Mouse (Mus musculus) intestine, postnatal 0 days (tissue): ENCODE data around the gene Gm49711. TPM values are rescaled to one million over a fixed set of nuclear protein-coding genes. Genes with fewer than 3 reads are reported as not detected.

Experiments used
- ATAC-seq: fragments of 200-750 bp; cut with Nextera tagmentation; 2 replicates; pipeline ENCODE4 v1.8.0; 2017; ENCODE audit warnings: mild to moderate bottlenecking, moderate TSS enrichment, moderate library complexity
- H3K27ac ChIP-seq: fragments of 300-500 bp; sonication (generic); 2 replicates; pipeline ENCODE4 v1.5.1; 2014; ENCODE audit warnings: mild to moderate bottlenecking, low read depth, low read length, moderate library complexity
- H3K27me3 ChIP-seq: fragments of 300-500 bp; sonication (generic); replicated peaks from 2 replicates; pipeline ENCODE4 v1.6.1; 2014; ENCODE audit warnings: low read length, mixed read lengths; ENCODE audit not compliant: control insufficient read depth, insufficient read depth
- H3K36me3 ChIP-seq: fragments of 300-500 bp; sonication (generic); 2 replicates; pipeline ENCODE4 v1.6.1; 2014; ENCODE audit warnings: mild to moderate bottlenecking, moderate library complexity; ENCODE audit not compliant: control insufficient read depth, insufficient read depth
- H3K4me1 ChIP-seq: fragments of 300-500 bp; sonication (generic); replicated peaks from 2 replicates; pipeline ENCODE4 v1.6.1; 2014; ENCODE audit warnings: antibody characterized with exemption, low read length, mixed read lengths; ENCODE audit not compliant: control insufficient read depth, insufficient read depth
- H3K4me2 ChIP-seq: fragments of 300-500 bp; sonication (generic); replicated peaks from 2 replicates; pipeline ENCODE4 v1.6.1; 2014; ENCODE audit warnings: low read depth, mild to moderate bottlenecking, moderate library complexity
- H3K4me3 ChIP-seq: fragments of 300-500 bp; sonication (generic); 2 replicates; pipeline ENCODE4 v1.5.1; 2014; ENCODE audit warnings: low read depth, low read length
- H3K9ac ChIP-seq: fragments of 300-500 bp; sonication (generic); 2 replicates; pipeline ENCODE4 v1.6.1; 2014; ENCODE audit warnings: mild to moderate bottlenecking, low read depth, low read length
- H3K9me3 ChIP-seq: fragments of 300-500 bp; sonication (generic); 2 replicates; pipeline ENCODE4 v1.6.1; 2016; ENCODE audit warnings: mixed run types; ENCODE audit not compliant: control insufficient read depth
- CTCF ChIP-seq: sonication (generic); IDR thresholded peaks from 2 replicates; pipeline ENCODE4 v1.5.1; 2016; ENCODE audit warnings: low read depth, mild to moderate bottlenecking, control low read depth, antibody characterized with exemption, moderate library complexity
- WGBS: fragments of 180-500 bp; shearing (Covaris S2); extraction: QIAGEN DNeasy Blood & Tissue Kit; methylation state at CpG from one replicate; pipeline ENCODE4 v1.1.7; 2014; 5-methylcytosine and 5-hydroxymethylcytosine counted together
- polyA plus RNA-seq: library from polyadenylated mRNA; unstranded; fragments of >200 nt; fragmentation: Nextera tagmentation; extraction: Ambion mirVana; gene quantifications from 2 replicates; pipeline ENCODE4 v1.2.1, GENCODE M21; 2015

Gene Gm49711
- polyA plus RNA-seq, 1 experiment from 2014 or later = not detected

DNA sequence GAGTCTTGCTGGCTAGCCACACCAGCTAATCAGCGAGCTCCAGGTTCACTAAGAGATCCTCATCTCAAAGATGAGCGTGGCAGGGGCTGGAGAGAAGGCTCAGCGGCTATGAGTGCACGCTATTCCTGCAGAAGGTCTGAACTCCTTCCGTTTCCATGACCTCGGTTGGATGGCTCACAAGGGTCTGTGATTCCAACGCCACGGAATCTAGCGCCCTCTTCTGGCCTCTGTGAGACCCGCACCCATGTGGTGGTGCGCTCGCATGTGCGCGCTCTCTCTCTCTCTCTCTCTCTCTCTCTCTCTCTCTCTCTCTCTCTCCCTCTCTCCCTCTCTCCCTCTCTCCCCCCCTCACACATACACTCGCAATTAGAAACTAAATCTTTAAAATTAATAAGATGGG is 78.2 kb downstream of the Gm49711 start:
- ATAC-seq = no peak
- Histone ChIP-seq H3K4me2 (no peak overlapping the region), H3K36me3 (no peaks in the 10 kb centered on the region), H3K27me3 (no peaks in the 10 kb centered on the region), H3K4me3 (no peak overlapping the region), H3K27ac (no peak overlapping the region), H3K4me1 (no peaks in the 10 kb centered on the region), H3K9ac (no peak overlapping the region), H3K9me3 (no peaks in the 10 kb centered on the region)
- WGBS = 93% methylated on average over 15 of the region's 15 CpGs
- TF ChIP-seq CTCF = peak; percentile 31; the same call in 1 of the 2 replicates

DNA sequence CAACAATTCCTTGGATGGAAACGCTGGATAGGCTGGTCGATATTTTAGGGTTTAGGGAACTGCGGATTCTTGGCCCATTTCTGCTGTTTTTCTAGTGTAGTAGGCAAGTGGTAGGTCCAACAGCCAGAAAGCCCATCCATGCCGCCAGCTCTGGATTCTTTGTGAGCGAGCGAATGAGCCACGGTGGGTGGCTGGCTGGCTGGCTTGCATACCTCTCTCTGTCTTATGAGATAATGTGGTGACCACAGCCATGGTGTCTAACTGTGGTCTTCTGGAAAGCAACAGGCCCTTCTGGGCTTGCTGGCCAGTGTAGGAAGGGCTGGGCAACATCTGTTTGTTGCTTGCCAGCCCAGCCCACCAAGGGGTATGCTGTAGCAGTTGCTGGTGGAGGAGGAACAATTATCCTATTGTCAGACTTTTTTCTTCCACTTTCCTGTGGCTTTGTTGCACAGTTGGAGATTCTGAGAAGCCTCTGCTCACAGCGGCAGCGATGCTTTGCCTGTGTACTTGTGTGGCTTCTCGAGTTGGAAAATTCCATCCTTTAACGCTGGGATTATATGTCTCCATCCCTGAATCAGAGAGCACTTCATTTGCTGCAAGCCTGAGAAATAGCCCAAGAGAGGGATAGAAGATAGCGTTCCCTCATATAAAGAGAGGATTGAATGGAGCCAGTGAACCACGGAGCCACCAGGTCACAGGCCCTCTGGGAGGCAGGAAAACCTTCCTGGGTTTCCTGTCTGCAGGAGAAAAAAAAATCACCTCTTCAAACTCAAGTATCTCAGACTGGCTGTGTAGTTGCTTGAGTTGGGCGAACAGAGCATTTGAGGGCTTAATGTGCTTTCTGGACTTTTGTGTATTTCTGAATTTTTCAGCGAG is 81.5 kb downstream of the Gm49711 start:
- Histone ChIP-seq H3K9ac (no peak overlapping the region), H3K4me1 (no peaks in the 10 kb centered on the region), H3K9me3 (no peaks in the 10 kb centered on the region), H3K36me3 (no peaks in the 10 kb centered on the region), H3K4me3 (no peak overlapping the region), H3K27me3 (no peaks in the 10 kb centered on the region), H3K27ac (no peak overlapping the region), H3K4me2 (no peak overlapping the region)
- TF ChIP-seq CTCF = no peak
- ATAC-seq = no peak
- WGBS = 77% methylated on average over 15 of the region's 15 CpGs

GRCm38 (mm10) chr16:92140328-92140727 is 82.2 kb downstream of the Gm49711 start:
- Histone ChIP-seq H3K27ac (no peak overlapping the region), H3K9me3 (no peaks in the 10 kb centered on the region), H3K36me3 (no peaks in the 10 kb centered on the region), H3K9ac (no peak overlapping the region), H3K4me1 (no peaks in the 10 kb centered on the region), H3K27me3 (no peaks in the 10 kb centered on the region), H3K4me2 (no peak overlapping the region), H3K4me3 (no peak overlapping the region)
- no peak for ATAC-seq
- TF ChIP-seq CTCF = no peak
- 73% methylated on average over 9 of the region's 9 CpGs for WGBS

GRCm38 (mm10) chr16:92141021-92141420 is 82.9 kb downstream of the Gm49711 start:
- H3K4me2 ChIP-seq = no peak overlapping the region
- no peak overlapping the region for H3K27ac ChIP-seq
- no peak for ATAC-seq
- H3K27me3 ChIP-seq = no peaks in the 10 kb centered on the region
- no peaks in the 10 kb centered on the region for H3K9me3 ChIP-seq
- no peaks in the 10 kb centered on the region for H3K36me3 ChIP-seq
- H3K4me1 ChIP-seq = no peaks in the 10 kb centered on the region
- 98% methylated on average over 12 of the region's 12 CpGs for WGBS
- no peak for TF ChIP-seq CTCF
- H3K9ac ChIP-seq = no peak overlapping the region
- H3K4me3 ChIP-seq = no peak overlapping the region

DNA sequence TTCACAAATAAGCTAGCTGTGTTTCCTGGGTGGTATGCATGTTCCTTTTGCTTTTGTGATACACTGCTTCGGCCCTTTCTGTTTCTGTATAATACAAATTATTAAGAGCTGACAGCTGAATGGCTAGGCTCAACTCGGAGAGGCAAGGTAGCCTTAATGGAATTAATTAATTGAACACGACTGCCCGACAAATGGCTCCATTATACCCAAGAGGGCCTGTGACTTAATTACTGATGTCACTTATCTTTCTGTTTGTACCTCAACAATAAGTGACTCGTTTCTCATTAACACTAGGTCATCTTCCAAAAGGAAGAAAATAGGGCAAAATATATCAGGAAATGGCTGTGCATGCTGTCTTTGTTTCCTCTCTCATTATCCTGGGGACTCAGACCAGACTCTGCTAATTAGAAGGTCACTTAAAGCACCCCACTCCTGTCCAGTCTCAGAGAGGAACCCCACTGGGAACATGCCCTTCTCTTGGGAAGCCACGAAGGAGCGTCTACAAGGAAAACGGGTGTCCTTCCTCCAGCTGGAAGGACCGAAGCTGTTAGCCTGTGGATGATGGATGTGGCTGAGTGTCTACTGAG is 84.4 kb downstream of the Gm49711 start:
- WGBS = 76% methylated on average over 9 of the region's 9 CpGs
- Histone ChIP-seq H3K4me1 (no peaks in the 10 kb centered on the region), H3K4me2 (no peak overlapping the region), H3K36me3 (no peaks in the 10 kb centered on the region), H3K27me3 (no peaks in the 10 kb centered on the region), H3K9ac (no peak overlapping the region), H3K9me3 (no peaks in the 10 kb centered on the region), H3K27ac (no peak overlapping the region), H3K4me3 (no peak overlapping the region)
- ATAC-seq = no peak
- TF ChIP-seq CTCF = no peak

DNA sequence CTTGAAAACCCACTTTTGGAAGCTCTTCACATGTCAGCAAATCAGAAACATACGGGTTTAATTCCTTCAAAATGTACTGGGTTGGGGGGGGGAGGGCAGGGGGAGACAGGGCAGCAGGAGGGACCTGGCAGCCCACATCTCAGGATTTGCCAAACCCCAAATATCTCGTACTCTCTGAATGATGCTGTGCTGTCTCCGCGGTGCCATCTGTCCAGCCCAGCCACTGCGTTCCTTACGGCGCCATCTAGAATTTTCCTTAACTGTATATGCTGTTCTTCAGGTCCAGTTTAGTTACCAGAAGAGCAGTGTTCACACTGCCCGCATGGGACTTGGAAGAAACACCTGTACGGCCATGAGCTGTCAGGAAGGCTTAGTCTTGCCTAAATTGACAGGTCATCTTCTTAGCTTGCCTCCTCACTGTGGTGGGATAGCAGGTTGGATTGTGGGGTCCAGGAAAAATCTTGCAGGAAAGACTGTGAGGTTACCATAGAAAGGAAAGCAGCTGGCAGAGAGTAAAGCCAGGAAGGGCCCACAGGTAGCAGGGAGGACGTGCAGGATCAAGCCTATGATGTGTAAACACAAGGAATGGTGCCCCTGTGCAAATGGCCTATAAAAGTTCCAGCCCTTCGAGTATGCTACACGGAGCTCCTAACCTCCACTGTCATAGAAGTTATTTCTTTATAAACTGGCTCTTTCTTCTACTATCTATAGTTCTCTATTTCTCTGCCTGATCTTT is 89.7 kb downstream of the Gm49711 start:
- Histone ChIP-seq H3K27me3 (no peaks in the 10 kb centered on the region), H3K9me3 (no peaks in the 10 kb centered on the region), H3K4me2 (no peak overlapping the region), H3K4me1 (no peaks in the 10 kb centered on the region), H3K27ac (no peak overlapping the region), H3K9ac (no peak overlapping the region), H3K36me3 (no peaks in the 10 kb centered on the region), H3K4me3 (no peak overlapping the region)
- 69% methylated on average over 12 of the region's 12 CpGs for WGBS
- ATAC-seq = no peak
- TF ChIP-seq CTCF = no peak
